Mouse (Mus musculus): ENCODE data around the gene Pofut1. TPM values are rescaled to one million over a fixed set of nuclear protein-coding genes. Genes with fewer than 3 reads are reported as not detected.

The Pofut1 gene
- 3.7 and 6.1 TPM in 2 replicates for polyA plus RNA-seq (2015; fragmentation: Nextera tagmentation; extraction: Ambion mirVana)

DNA sequence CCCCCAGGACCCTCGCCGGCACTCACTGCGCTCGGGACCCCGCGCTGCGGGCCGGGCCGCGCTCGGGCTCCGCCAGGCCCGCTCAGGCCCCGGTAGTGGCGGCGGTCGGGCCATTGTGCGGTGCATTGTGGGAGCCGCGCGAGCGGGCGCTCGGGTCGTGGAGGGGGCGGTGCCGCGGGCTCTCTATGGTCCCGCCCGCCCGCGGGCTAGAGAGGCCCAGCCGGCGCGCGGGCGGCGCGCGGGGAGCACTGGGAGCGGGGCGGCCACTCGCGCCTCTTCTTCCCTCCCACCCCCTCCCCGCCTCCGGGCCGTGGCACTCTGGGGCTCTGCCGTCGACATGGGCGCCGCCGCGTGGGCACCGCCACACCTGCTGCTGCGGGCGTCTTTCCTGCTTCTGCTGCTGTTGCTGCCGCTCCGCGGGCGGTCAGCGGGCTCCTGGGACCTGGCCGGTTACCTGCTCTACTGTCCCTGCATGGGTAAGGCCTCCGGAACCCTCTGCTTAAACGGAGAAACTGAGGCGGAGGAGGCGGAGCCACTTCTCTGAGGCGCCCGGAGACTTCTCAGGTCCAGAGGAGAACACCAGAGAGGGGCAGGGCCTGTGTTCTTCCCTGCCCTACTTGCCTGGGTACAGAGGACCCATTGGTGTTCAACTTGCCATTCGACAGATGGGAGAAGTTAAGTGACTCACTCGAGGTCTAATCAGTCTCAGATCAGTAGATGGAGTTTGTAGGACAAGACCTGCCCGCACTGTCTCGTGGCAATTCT, at the start of gene Pofut1, which contains the start of gene Plagl2:
TSS of gene Pofut1 (plus strand) at position 284 of the 765 bp plus-strand sequence.
TSS of gene Plagl2 (minus strand) at position 177 of the 765 bp plus-strand sequence.

DNA sequence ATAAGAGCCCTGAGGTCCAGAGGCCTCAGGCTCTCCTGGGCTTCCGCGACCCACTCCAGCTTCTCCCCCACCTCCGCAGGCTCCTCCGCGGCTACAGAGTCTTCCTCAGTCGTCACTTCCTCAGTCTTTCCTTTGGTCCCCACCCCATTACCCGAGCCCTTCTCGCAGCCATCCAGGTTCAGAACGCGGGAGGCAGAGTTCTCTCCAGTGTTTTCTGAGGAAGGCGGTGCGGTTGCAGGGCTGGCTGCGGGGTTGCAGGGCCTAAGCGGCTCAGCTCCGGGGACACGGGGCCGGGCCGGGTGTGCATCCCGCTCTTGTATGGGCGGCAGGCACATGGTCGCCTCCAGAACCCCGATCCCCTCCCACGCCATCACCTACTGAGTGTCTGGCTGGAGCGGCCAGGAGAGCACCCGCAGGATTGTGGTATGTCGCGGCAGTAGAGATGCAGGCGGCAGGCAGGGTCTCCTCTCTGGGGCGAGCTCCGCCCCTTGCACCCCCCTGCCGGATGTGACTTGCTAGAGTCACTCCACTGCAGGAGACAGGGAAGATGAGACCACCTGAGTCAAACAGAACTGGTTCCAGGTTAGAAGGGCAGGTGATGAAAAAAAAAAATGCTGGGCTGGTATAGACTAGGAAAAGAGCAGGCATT, 16.3 kb upstream of the Pofut1 start, which contains the start of gene Tspyl3:
TSS of gene Tspyl3 (minus strand) at position 496 of the 649 bp plus-strand sequence.

DNA sequence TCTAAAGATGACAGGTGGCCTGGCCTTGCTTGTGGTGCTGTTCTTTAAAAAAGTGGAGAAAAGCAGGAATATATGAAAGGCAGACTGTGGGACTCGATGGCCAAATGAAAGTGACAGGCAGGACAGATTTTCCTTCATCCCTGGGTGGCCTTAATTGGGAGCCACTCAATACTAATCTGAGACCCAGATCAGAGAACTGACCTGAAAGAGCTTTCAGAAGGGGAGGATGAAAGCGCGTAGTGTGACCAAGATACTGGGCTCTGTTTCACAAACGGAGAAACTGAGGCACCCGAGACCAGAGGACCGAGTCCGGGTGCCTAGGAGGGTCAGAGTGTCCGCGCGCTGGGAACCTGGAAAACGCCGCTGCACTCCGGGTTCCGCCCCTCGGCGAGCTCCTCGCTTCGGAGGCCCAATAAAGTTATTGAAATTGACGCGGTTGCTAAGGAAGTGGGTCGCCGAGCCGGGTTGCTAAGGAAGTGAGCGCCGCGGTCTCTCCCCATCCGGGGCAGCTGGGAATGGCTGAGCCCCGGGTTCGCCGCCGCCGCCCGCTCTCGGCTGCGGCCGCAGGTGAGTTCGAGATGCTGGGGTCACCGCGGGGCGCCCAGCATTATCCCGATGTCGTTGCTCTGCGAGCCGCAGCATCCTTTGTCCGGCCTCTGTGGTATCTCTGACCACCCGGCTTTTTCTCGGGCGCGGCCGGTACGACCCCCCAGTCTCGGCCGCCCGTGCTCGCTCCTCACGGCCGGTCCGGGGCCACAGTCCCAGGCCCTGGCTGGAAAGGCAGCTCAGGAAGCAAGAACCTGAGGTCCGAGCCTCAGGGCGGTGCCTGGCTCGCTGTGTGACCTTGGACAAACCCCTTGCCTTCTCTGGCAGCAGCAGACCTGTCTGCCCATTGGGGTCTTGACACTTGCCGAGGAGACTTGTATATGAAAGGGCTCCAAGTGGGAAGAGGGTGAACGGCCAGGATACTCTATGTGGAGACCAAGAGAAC, 49.9 kb downstream of the Pofut1 start, which contains the start of gene Kif3b:
TSS of gene Kif3b (plus strand) at position 476 of the 991 bp plus-strand sequence.

Other genes with a start within 250 kb of the Pofut1 start
- 166 and 192 TPM in 2 replicates for gene Pdrg1, start 226.1 kb upstream of the Pofut1 start, polyA plus RNA-seq (2015; fragmentation: Nextera tagmentation; extraction: Ambion mirVana)
- gene Xkr7, start 209.7 kb upstream of the Pofut1 start, polyA plus RNA-seq (2015; fragmentation: Nextera tagmentation; extraction: Ambion mirVana), result 0.26 and 0.54 TPM in 2 replicates
- gene Ccm2l, start 175.6 kb upstream of the Pofut1 start, polyA plus RNA-seq (2015; fragmentation: Nextera tagmentation; extraction: Ambion mirVana), result 0.60 and 2.6 TPM in 2 replicates
- 6.3 and 7.4 TPM in 2 replicates for gene Hck, start 133.1 kb upstream of the Pofut1 start, polyA plus RNA-seq (2015; fragmentation: Nextera tagmentation; extraction: Ambion mirVana)
- gene Tm9sf4, start 80.2 kb upstream of the Pofut1 start, polyA plus RNA-seq (2015; fragmentation: Nextera tagmentation; extraction: Ambion mirVana), result 41.1 and 61.7 TPM in 2 replicates
- 8.2 and 8.7 TPM in 2 replicates for gene Tspyl3, start 16.1 kb upstream of the Pofut1 start, polyA plus RNA-seq (2015; fragmentation: Nextera tagmentation; extraction: Ambion mirVana)
- 3.8 and 4.8 TPM in 2 replicates for gene Plagl2, start 107 bp upstream of the Pofut1 start, polyA plus RNA-seq (2015; fragmentation: Nextera tagmentation; extraction: Ambion mirVana)
- 5.9 and 7.0 TPM in 2 replicates for gene Kif3b, start 49.9 kb downstream of the Pofut1 start, polyA plus RNA-seq (2015; fragmentation: Nextera tagmentation; extraction: Ambion mirVana)
- 8.8 and 11.0 TPM in 2 replicates for gene Asxl1, start 104.3 kb downstream of the Pofut1 start, polyA plus RNA-seq (2015; fragmentation: Nextera tagmentation; extraction: Ambion mirVana)

Measured in adrenal gland, postnatal 0 days (tissue).